Mouse (Mus musculus) CH12.LX (cell line): ENCODE data around the gene Ubtd2. TPM values are rescaled to one million over a fixed set of nuclear protein-coding genes. Genes with fewer than 3 reads are reported as not detected.

Source experiments
- DNase-seq: peaks from one replicate; pipeline ENCODE4 v3.0.0-alpha.2; 2013; ENCODE audit errors: extremely low read depth
- H3K27ac ChIP-seq: 2 replicates; pipeline ENCODE4 v1.5.1; 2012; ENCODE audit warnings: low read depth, mild to moderate bottlenecking, control low read depth, moderate library complexity; ENCODE audit not compliant: insufficient read depth
- H3K27me3 ChIP-seq: replicated peaks from 2 replicates; pipeline ENCODE3; 2012; ENCODE audit warnings: inconsistent platforms
- H3K36me3 ChIP-seq, 2 experiments: replicated peaks in 1 of 2; 2 replicates each; pipeline versions ENCODE3 to v1.6.1; 2012; ENCODE audit warnings: inconsistent platforms in 1 of 2, low read length in 1 of 2, mild to moderate bottlenecking in 1 of 2, mixed read lengths in 1 of 2, moderate library complexity in 1 of 2; ENCODE audit not compliant: control insufficient read depth in 1 of 2, insufficient read depth in 1 of 2
- H3K4me1 ChIP-seq, 2 experiments: 2 replicates each; pipeline ENCODE4 v1.6.1; 2012; ENCODE audit warnings: inconsistent platforms in 1 of 2, moderate library complexity in 1 of 2; ENCODE audit not compliant: insufficient read depth in 2 of 2, control insufficient read depth in 1 of 2
- H3K4me2 ChIP-seq: 2 replicates; pipeline ENCODE4 v1.6.1; 2012; ENCODE audit warnings: low read depth, mild to moderate bottlenecking, control low read depth; ENCODE audit not compliant: poor library complexity, insufficient read depth, severe bottlenecking
- H3K4me3 ChIP-seq, 3 experiments: fragments of 150-350 bp in 1 of 3; sonication (generic) in 1 of 3; replicated peaks in 1 of 3; 2 replicates each; pipeline versions ENCODE3 to v1.5.1; 2011 to 2012; ENCODE audit warnings: low read depth in 2 of 3, low read length in 2 of 3, mild to moderate bottlenecking in 2 of 3, moderate library complexity in 2 of 3, control low read depth in 1 of 3, improper control_type of control experiment in 1 of 3, inconsistent platforms in 1 of 3, mixed read lengths in 1 of 3; ENCODE audit not compliant: poor library complexity in 1 of 3
- H3K79me2 ChIP-seq: replicated peaks from 2 replicates; pipeline ENCODE4 v1.6.1; 2012; ENCODE audit warnings: mild to moderate bottlenecking, moderate library complexity; ENCODE audit not compliant: control insufficient read depth, poor library complexity, insufficient read depth, severe bottlenecking; ENCODE audit errors: extremely low read depth
- H3K9ac ChIP-seq: 2 replicates; pipeline ENCODE4 v1.6.1; 2012; ENCODE audit warnings: low read depth, mild to moderate bottlenecking, control low read depth, moderate library complexity; ENCODE audit not compliant: insufficient read depth
- H3K9me3 ChIP-seq: replicated peaks from 2 replicates; pipeline ENCODE3; 2012; ENCODE audit warnings: low read length, inconsistent platforms, mixed read lengths
- BHLHE40 ChIP-seq: IDR thresholded peaks from 2 replicates; pipeline ENCODE4 v1.6.1; 2011; ENCODE audit warnings: mild to moderate bottlenecking, low read depth, low read length, improper control_type of control experiment
- CHD2 ChIP-seq: IDR thresholded peaks from 2 replicates; pipeline ENCODE4 v1.6.1; 2011; ENCODE audit warnings: low read length, improper control_type of control experiment
- CTCF ChIP-seq, 2 experiments: IDR thresholded peaks in 1 of 2; conservative IDR thresholded peaks in 1 of 2; 2 replicates each; pipeline ENCODE4 v1.5.1; 2011 to 2012; ENCODE audit warnings: low read depth in 2 of 2, low read length in 2 of 2, improper control_type of control experiment in 1 of 2, inconsistent platforms in 1 of 2, mild to moderate bottlenecking in 1 of 2, moderate library complexity in 1 of 2
- ELF1 ChIP-seq: IDR thresholded peaks from 2 replicates; pipeline ENCODE4 v1.6.1; 2014; ENCODE audit warnings: low read depth, mild to moderate bottlenecking, inconsistent platforms, low read length, improper control_type of control experiment
- EP300 ChIP-seq: IDR thresholded peaks from 2 replicates; pipeline ENCODE4 v1.6.1; 2011; ENCODE audit warnings: low read length, improper control_type of control experiment
- ETS1 ChIP-seq: conservative IDR thresholded peaks from 2 replicates; pipeline ENCODE4 v1.6.1; 2012; ENCODE audit warnings: low read depth, mild to moderate bottlenecking, inconsistent platforms, low read length, improper control_type of control experiment, moderate library complexity
- JUND ChIP-seq: conservative IDR thresholded peaks from 2 replicates; pipeline ENCODE4 v1.6.1; 2011; ENCODE audit warnings: low read depth, low read length, improper control_type of control experiment
- KAT2A ChIP-seq: IDR thresholded peaks from 2 replicates; pipeline ENCODE4 v1.6.1; 2012; ENCODE audit warnings: low read length, improper control_type of control experiment, inconsistent platforms; ENCODE audit not compliant: insufficient replicate concordance
- MAFK ChIP-seq: IDR thresholded peaks from 2 replicates; pipeline ENCODE4 v1.6.1; 2011; ENCODE audit warnings: low read length, improper control_type of control experiment; ENCODE audit not compliant: insufficient replicate concordance
- MAZ ChIP-seq: IDR thresholded peaks from 2 replicates; pipeline ENCODE4 v1.6.1; 2012; ENCODE audit warnings: low read depth, mild to moderate bottlenecking, inconsistent platforms, low read length, improper control_type of control experiment, moderate library complexity
- MXI1 ChIP-seq: IDR thresholded peaks from 2 replicates; pipeline ENCODE4 v1.6.1; 2011; ENCODE audit warnings: mild to moderate bottlenecking, low read depth, low read length, improper control_type of control experiment
- MYC ChIP-seq: IDR thresholded peaks from 2 replicates; pipeline ENCODE4 v1.6.1; 2011; ENCODE audit warnings: low read depth, mild to moderate bottlenecking, improper control_type of control experiment, low read length
- NELFE ChIP-seq: IDR thresholded peaks from 2 replicates; pipeline ENCODE4 v1.6.1; 2011; ENCODE audit warnings: low read depth, low read length, improper control_type of control experiment
- NRF1 ChIP-seq: IDR thresholded peaks from 2 replicates; pipeline ENCODE4 v1.6.1; 2014; ENCODE audit warnings: low read depth, mild to moderate bottlenecking, inconsistent platforms, low read length, improper control_type of control experiment, moderate library complexity
- PAX5 ChIP-seq: IDR thresholded peaks from 2 replicates; pipeline ENCODE4 v1.6.1; 2012; ENCODE audit warnings: low read length, inconsistent platforms, mixed read lengths
- POLR2AphosphoS2 ChIP-seq: IDR thresholded peaks from 2 replicates; pipeline ENCODE4 v1.6.1; 2011; ENCODE audit warnings: low read depth, low read length, improper control_type of control experiment
- RCOR1 ChIP-seq: conservative IDR thresholded peaks from 2 replicates; pipeline ENCODE4 v1.6.1; 2012; ENCODE audit warnings: low read depth, mild to moderate bottlenecking, inconsistent platforms, low read length, improper control_type of control experiment
- SIN3A ChIP-seq: IDR thresholded peaks from 2 replicates; pipeline ENCODE4 v1.6.1; 2012; ENCODE audit warnings: low read length, improper control_type of control experiment, inconsistent platforms
- SMC3 ChIP-seq: IDR thresholded peaks from 2 replicates; pipeline ENCODE4 v1.6.1; 2011; ENCODE audit warnings: low read depth, low read length, improper control_type of control experiment
- TCF12 ChIP-seq: IDR thresholded peaks from 2 replicates; pipeline ENCODE4 v1.6.1; 2014; ENCODE audit warnings: low read depth, mild to moderate bottlenecking, inconsistent platforms, low read length, improper control_type of control experiment
- ZMIZ1 ChIP-seq: IDR thresholded peaks from 2 replicates; pipeline ENCODE4 v1.6.1; 2012; ENCODE audit warnings: low read depth, mild to moderate bottlenecking, inconsistent platforms, low read length, improper control_type of control experiment
- ZNF384 ChIP-seq: IDR thresholded peaks from 2 replicates; pipeline ENCODE4 v1.6.1; 2012; ENCODE audit warnings: low read depth, low read length, improper control_type of control experiment, inconsistent platforms
- dilution Hi-C: fragments of 300-500 bp; cut with MboI; formaldehyde crosslinking; loops from 2 replicates; pipeline ENCODE4 v1.14.3; 2020; ENCODE audit warnings: low sequenced_read_pairs; ENCODE audit not compliant: extremely low pct_unique_long_range_greater_than_20kb, extremely low pct_ligation_motif_present
- in situ Hi-C: fragments of 300-500 bp; cut with MboI; formaldehyde crosslinking; loops from 3 replicates; pipeline ENCODE4 v1.14.3; 2019; ENCODE audit warnings: low sequenced_read_pairs, low pct_ligation_motif_present, low pct_unique_long_range_greater_than_20kb, mixed read lengths
- polyA plus RNA-seq: library from polyadenylated mRNA; unstranded; fragments of >175 nt; gene quantifications from 2 replicates; pipeline ENCODE4 v1.2.1, GENCODE M21; 2012; ENCODE audit warnings: low read depth; ENCODE audit not compliant: insufficient read length
- total RNA-seq, 2 experiments: library from RNA; depleted of rRNA; stranded (reverse); fragments of 300-350 nt in 1 of 2; fragments of >200 nt in 1 of 2; gene quantifications; 2 replicates each; pipeline ENCODE4 v1.2.3; 2012 to 2014

Gene Ubtd2
- total and polyA plus RNA-seq, 3 experiments, result 10.3 to 18.2 (median 17.8) TPM

DNA sequence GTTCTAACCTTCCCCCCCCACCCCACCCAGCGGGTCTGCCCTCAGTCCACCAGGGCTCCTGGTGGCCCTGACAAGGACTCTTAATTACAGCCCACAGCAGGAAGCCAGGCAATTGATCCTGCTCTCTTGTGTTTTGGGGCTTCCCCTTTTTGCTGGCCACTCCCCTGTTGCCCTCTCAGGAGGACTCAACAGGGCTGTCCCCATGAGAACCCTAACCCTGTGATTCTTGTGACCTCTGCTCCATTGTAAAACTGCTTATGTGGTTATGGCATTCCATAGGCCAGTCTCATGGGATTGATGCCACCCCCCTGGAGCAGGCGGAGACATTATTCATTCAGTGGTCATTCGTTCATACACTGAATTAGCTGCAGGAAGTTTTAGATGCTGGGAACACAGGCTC, 108.5 kb downstream of the Ubtd2 start (continued):
- peak; percentile 63; the same call in 1 of the 2 replicates for TF ChIP-seq ELF1
- peak; percentile 64 for TF ChIP-seq ETS1
- TF ChIP-seq CTCF (conservative IDR thresholded peaks at IDR 0.05 in 1 of 2, IDR thresholded peaks at IDR 0.05 in 1 of 2; ENCODE audit: low read depth in 2 of 2, low read length in 2 of 2), result no peak
- no peak for TF ChIP-seq RCOR1
- peak; percentile 25; the same call in 1 of the 2 replicates for TF ChIP-seq MAFK
- no peak for TF ChIP-seq CHD2
- TF ChIP-seq KAT2A, result no peak
- TF ChIP-seq ZNF384, result peak; percentile 46; the same call in 1 of the 2 replicates

DNA sequence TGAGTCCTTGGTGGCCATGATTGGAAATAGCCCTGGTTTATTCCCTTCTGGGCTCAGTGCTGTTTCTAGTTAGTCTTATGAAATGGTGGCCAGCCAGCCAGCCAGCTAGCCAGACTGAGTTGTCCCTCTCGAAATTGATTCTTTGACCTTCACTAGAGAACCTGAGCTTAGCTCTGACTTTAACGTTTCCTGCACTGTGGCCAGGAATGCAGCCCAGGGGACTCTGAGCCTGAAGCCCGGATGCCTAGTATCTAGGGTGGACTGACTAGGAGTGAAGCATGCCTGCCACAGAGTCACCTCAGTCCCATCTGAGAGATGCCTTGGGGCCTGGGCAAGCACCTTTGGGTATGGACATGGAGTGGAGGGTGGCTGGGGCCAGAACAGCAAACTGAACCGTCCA, 109.5 kb downstream of the Ubtd2 start:
- TF ChIP-seq NELFE (no peak), SMC3 (no peak), SIN3A (no peak), ELF1 (no peak), TCF12 (no peak), MAZ (no peak), PAX5 (no peak), ETS1 (no peak), NRF1 (no peak), POLR2AphosphoS2 (no peak), JUND (no peak), BHLHE40 (no peak), EP300 (no peak), MYC (no peak), MXI1 (no peak), KAT2A (no peak), ZMIZ1 (no peak)
- TF ChIP-seq, all 38 proteins: peak for 0
- H3K4me3 ChIP-seq, result peak overlapping the region in 1 of 3 experiments; percentile 0
- no peaks in the 10 kb centered on the region for H3K9me3 ChIP-seq
- H3K4me2 ChIP-seq, result peak overlapping the region; percentile 33
- in situ Hi-C loops (no loop called here), dilution Hi-C loops (no loop called here)
- H3K4me1 ChIP-seq, result peaks cover 52 to 85% of the 10 kb centered on the region in 2 experiments
- DNase-seq, result no peak
- no peaks in the 10 kb centered on the region for H3K27me3 ChIP-seq
- H3K27ac ChIP-seq, result peak overlapping the region; percentile 87
- H3K79me2 ChIP-seq, result no peaks in the 10 kb centered on the region
- peak overlapping the region; percentile 16; the same call in 1 of the 2 replicates for H3K9ac ChIP-seq
- peaks cover 8 to 54% of the 10 kb centered on the region in 2 experiments for H3K36me3 ChIP-seq
